Mouse (Mus musculus) kidney, postnatal 36 days (tissue): Measurements from ENCODE around the gene 2700049A03Rik.
"Not testable (repeated sequence)": the region's sequence is repeated elsewhere in the genome, so short reads cannot be mapped to it uniquely, and the experiment has no call there.

ENCODE experiments used
- DNase-seq, 2 experiments: peaks; one replicate each; pipeline ENCODE4 v3.0.0; 2021 to 2022; ENCODE audit warnings: mixed read lengths in 2 of 2

The 2700049A03Rik gene

DNA sequence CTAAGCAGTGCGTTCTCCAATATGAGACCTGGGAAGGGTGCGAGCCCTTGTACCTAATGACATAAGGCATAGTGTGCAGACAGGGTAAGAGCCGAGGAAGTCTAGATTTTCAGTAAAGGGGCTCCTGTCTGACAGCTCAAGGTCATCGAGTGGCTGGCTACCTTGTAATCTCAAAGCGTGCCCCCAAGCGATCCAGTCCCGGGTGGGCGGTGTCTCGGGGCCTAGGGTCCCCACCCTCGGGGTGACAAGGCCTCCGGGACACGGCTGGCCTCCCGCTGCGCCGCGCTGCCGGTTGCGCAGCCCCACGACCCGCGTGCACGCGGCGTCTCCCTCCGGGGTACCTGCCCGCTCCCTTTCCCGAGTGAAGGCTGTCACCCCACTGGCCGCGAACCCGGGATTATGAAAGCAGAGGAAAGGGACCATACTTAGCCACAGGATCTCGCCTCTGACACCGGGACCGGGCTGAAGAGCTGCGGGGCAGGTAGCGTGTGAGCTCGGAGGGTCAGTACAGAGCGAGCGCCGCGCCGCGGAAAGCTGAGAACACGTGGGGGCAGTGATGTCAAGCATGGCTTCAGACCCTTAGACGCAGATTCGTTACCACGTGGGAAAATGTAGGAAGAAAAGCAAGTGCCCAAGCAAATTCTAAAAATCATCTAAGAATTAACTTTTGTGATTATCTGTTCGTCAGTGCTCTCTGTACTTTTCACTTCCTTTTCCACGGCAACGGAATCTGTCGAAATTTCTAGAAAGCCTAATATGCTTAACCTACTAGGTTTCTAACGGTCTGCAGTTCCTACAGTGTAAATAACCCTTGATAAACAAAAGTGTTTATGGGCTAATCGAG is at the start of gene 2700049A03Rik, which contains the start of gene Timm9:
2700049A03Rik (plus strand) TSS at position 719 of the 844 bp plus-strand sequence.
Timm9 (minus strand) TSS at position 555 of the 844 bp plus-strand sequence.
- peak; percentile 76 to 85 for DNase-seq

DNA sequence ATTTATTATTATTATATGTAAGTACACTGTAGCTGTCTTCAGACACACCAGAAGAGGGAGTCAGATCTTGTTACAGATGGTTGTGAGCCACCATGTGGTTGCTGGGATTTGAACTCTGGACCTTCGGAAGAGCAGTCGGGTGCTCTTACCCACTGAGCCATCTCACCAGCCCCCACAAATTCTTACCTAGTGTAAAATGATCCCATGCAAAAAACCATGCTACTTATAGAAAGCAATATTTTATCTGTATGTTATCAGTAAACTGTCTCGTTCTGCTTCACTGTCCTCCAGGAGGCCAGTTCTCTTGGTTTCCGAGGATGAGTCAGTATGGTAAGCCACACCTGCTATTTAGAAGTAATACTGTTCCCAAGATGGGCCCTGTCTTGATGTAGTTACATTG is 32.4 kb upstream of the 2700049A03Rik start:
- not testable (repeated sequence) for DNase-seq

DNA sequence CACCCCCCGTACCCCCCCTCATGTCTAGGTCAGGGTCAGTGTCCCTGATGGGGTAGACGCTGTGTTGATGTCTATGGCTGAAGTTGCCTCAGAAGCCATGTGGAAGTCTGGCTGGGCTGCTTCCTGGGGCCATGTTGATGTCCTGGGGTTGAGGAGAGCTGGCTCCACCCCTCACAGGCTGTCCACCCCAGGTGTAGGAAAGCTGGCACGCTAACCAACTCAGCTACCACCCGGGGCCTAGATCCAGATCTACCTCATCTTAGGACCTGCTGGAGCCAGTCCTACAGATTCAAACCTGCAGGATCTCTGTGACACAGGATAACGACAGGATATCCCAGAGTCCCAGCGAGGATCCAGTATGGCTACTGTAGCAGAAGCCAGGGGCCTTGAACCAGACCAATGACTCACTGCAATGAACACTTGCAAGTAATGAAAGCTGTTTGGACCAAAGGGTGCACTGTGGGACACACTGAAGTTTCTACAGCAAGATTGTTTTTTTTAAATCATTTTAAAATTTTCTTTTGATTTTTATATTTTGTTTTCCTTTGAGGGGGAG is 29.4 kb upstream of the 2700049A03Rik start:
- no peak for DNase-seq

DNA sequence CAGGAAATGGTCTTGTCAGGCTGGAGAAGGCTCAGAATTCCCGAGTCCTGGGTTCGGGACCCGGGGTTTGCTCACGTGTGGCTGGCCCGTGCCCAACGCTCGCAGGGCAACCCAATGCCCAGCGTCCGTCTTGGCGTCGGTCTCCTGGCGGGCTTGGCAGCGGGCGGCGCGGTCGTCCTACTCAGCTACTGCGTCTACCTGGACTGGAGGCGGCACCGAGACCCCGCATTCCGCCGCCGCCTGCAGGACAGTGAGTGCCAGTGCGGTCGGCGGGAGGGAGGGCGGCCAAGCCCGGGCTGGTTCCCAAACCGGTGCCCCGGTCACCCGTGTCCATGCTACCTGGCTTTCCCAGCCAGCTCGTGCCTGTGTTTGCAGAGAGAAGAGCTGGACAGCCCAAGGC is 25.3 kb upstream of the 2700049A03Rik start, which contains the start of gene Tomm20l:
Tomm20l (plus strand) TSS at position 98 of the 400 bp plus-strand sequence.
- DNase-seq = peak; percentile 82 to 87

DNA sequence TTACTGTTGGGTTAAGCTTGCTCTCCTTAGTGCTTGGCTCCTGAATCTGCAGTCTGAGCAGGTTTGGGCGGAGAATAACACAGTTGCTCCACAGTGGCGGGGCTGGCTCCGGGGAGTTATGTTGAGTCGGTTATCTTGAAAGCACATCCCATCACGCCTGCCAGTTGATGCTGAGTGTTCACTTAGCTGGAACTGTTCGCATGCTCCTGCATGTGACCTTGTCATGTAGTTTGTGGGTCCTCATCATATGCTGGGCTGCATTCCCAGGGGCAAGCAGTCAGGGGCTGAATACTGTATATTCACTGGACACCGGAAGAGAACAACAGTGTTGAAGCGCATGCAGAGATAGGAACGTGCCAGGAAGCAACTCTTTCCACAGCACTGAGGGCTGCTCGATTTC is 23.6 kb upstream of the 2700049A03Rik start:
- DNase-seq = no peak

DNA sequence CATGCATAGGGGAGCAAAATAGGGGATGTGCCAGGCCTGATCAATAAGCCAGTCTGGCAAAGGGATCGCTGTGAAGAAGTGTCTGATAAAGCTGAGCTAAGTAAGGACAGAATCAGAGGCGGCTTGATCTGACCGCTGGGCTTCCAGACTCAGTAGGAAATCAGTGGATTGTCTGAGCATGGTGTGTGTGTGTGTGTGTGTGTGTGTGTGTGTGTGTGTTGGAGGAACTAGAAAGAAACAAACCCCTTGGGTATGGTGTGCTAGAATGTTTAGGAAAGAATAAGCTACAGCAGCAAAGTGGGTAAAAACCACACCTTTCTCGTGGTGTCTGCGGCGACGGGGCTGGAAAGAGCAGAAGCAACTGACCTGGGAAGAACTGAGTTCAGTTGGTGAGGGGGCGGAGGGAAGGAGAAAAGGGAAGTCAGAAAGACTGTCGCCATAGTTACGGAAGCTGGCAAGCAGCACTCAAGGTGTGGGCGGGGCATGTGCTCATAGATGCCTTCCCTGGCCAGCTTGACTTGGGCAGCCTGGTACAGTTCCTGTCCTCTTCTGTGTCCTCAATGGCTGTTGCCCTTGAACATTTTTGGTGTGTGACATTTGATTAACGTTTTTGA is 22.9 kb upstream of the 2700049A03Rik start:
- peak; percentile 72 to 81 for DNase-seq

DNA sequence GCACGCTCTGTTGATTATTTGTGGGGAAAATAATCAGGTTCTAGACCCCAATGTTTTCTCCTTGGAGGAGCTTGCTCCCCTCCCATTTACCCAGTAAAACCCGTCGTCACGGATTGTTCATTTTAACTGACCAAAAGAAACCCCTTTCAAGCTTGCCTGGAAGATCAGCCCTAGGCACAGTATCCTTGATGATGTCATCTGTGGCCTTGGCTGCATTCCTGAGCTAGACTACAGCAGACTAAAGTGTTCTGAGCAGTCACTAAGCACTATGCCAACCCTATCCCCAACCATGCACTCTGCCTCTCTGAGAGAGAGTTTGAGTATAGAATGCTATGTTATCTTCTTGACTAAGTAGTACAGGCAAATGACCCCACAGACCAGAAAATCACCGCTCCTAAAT is 20.2 kb upstream of the 2700049A03Rik start:
- DNase-seq = no peak

DNA sequence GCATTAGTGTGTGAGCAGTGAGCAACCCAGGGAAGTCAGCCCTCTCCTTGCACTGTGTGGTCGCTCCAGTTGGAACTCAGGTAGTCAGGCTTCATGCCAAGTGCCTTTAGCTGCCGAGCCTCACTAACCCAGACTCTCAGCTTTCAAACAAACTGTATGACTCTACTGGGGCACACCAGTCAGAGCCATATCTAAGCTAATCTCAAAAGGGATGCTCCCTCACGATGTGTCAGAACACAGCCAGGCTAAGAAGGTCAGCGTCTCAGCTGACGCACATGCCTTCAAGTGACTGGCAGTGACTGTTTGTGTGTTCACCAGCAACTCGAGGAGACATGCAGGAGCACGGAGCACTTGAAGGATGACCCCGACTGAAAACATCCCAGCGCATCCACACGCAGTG is 13.9 kb upstream of the 2700049A03Rik start:
- no peak for DNase-seq

DNA sequence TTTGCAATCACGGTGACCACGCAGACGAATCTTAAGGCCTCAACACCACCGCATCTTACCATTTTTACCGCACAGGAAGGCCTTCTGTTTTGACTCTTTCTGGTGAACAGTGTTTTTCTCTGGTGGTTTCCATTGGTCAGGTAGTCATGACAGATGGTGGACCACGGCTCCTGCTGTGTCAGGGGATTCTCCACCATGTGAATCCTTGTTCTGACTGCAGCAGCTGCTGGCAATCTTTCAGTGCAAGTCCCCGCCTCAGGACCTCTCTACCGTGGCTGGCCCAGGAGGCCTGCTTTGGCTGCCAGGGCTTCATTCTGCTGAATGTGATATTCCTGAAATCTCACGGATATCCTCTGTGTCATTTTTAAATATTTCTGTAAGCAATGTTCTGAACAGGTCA is 13.4 kb upstream of the 2700049A03Rik start:
- no peak for DNase-seq

DNA sequence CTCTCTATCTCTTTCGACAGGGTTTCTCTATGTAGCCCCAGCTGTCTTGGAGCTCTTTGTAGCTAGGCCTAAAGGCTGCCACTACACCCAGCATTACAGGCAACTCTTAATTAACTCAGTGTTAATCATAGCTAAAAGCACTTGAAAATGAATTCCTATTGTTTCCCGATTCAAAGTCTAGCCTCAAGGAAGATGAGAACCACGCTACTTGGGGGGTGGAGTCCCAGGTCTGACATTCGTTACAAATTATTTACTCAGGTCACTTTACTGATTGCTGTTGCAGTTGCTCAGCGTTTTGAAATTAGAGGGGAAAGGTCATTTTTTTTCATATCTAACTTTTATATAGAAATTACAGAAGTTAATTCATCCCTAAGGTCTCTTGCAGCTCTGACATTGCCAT is 1.1 kb upstream of the 2700049A03Rik start:
- DNase-seq = peak; percentile 26 to 48

DNA sequence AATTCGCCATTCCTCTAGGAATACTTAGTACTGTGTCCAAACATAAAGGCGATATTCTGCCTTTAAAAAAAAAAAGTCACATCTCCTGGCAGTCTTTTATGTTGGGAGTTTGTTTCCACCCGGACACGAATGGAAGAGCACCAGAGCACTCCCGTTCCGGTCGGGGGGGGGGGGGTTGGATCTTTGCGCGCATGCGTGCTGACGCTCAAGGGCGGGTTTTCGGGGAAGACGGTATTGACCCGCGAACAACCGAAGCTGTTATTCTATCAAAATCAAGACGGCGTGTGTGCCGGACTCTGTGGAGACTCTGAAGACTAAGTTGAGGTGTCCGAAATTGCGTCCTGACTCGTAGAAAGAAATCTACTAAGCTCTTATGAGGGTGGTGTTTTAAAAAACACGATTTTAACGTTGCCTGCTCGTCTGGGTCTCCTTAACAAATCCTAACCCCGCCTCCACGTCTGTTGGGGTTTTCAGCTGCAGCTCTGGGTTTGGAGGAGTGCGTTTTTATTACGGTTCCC is 385 bp downstream of the 2700049A03Rik start:
- DNase-seq = peak; percentile 82 to 91

DNA sequence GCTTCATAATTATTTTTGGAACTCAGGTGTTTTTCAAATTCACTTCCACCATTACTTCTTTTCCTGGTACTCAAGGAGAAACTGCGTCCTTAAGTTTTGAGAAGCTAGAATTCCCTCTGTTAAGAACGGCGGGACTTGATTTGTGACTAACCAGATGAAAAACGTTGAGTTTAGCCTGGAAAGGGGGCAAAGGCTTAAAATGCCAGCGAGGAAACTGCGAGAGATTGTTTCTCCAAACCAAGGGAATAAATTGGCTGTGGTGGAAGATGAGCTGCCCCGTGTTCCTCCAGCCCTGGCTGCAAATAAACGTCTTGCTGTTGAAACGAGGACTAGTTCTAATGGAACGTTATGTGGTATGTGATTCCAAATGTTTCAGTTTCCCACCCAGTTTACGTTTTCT is 1.0 kb downstream of the 2700049A03Rik start:
- DNase-seq = no peak

DNA sequence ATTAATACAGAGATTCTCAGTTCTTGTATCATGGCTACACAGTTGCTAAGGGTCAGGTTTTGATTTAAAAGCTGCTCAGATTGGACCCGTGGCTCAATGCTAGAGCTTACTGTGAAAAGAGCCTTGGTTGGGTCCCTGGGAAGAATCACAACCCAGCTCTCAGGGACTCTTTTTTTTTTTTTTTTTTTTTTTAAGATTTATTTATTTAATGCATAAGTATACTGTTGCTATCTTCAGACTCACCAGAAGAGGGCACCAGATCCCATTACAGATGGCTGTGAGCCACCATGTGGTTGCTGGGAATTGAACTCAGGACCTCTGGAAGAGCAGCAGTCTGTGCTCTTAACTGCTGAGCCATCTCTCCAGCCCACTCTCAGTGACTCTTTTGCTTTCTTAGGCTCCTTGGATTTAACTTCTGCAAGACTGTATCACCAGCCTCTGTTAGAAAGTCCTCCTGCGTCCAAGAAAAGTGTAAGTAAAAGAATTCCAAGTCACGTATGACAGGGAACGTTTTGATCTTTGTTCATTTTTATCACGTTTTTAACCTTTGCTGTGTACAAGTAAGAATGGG is 2.7 kb downstream of the 2700049A03Rik start:
- DNase-seq = peak; percentile 8 to 11

DNA sequence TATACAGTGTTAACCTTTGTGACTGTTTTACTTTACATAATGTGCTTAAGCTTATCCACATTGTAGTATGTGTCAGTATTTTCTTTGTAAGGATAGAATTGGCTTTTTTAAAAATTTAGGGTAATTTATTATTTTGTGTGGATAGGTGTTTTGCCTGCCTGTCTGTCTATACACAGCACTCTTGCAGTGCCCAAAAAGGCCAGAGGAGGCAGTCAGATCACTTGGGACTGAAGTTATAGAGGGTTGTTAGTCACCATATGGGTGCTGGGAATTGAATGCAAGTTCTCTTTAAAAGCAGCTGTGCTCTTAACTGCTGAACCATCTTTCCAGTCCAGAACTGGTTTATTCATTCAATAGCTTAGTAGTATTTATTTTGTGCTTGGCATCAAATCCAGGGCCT is 4.5 kb downstream of the 2700049A03Rik start:
- no peak for DNase-seq

DNA sequence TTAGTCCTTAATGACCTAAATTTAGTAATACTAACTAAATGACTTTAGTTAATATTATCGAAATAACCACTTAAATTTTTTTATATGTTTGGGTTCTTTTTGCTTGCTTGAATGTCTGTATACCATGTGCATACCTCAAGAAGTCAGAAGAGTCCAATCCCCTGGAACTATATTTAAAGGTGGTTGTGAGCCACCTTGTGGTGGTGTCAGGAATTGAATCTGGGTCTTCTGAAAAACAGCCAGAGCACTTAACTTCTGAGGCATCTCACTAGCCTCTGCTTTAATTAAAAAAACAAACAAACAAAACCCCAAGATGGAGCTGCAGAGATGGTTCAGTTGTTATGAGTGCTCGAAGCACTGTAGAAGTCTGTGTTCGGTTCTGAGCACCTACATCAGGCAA is 11.0 kb downstream of the 2700049A03Rik start:
- DNase-seq = peak; percentile 33 to 79

DNA sequence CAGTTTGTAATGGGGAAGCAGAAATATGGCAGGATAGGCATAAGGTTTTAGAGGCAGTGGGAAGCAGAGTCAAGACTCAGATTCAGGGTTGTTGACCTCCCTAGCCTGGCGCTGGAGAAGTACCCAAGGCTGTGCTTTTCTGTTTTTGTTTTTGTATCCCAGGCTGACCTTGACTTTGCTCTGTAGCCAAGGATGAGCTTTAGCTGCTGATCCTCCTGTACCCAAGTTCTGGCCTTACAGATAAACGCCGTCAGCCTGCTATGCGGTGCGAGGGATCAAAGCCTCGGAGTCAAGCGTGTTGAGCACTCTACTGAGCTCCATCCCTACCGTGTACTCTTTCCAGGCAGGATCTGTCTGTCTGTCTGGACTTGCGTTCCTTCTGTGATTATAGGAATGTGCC is 12.2 kb downstream of the 2700049A03Rik start:
- DNase-seq = no peak

DNA sequence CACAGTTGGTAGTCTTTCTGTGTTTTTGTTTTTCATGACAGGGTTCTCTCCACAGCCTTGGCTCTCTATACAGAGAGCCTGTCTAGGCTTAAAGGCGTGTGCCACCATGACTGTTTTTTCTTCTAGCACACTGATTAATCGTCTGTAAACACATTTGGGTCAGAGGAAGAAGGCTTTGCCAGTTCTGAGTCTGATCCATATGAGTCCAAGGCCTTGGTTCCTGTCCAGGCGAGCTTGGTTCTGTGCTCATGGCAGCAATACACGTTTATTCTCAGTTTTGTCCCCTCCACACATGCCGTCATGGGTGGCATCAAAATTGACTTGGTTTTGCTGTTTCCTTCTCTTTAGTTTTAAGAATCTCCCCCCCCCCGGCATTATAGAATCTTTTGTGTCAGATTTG is 12.8 kb downstream of the 2700049A03Rik start:
- no peak for DNase-seq

DNA sequence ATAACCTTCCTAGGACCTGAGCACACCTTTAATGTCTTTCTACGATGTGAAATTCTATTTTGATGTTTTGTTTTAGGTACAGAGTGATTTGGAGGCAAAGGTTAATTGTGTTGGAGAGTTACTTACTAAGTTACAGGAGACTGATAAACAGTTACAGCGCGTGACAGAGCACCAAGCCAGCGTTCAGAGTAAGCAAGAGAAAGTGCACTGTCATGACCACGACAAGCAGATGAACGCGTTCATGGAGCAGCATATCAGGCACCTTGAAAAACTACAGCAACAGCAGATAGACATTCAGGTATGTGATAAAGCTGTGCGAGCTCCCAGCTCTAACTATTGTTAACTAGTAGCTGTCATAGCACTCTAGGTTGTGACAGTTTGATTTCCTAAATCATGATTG is 13.5 kb downstream of the 2700049A03Rik start:
- DNase-seq = no peak

DNA sequence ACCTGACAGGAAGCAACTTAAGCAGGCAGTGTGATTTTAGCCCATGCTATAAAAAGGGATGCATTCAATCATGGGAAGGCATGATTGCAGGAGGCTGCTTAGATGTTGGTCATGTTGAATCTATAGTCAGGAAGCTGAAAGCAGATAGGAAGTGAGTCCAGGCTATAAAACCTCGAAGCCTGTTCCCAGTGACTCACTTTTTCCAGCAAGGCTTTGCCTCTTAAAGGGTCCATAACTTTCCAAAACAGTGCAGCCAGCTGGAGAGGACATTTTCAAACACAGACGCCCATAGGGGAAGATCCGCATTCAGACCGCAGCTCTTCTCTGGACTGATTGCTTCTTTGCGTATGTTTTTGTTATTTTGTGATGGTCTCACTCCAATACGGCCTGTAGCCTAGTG is 18.3 kb downstream of the 2700049A03Rik start:
- DNase-seq = no peak

DNA sequence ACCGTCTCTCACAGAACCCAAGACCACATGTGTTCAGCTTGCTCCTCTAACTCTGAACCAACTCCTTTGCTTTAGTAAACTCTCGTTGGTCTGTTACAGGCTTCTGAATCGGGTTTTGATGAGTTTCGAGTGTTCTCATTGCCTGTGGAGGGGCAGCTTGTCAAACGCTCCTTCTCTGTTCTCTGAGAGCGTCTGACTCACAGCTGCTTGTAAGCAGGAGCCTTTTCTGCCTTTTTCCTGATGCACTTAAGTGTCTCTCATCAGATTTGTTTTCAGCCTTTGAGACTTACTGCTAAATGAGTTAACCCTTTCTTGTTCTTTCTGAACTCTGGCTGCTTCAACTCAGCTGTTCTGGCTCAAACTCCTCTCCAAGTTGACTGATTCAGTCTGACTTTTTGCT is 21.3 kb downstream of the 2700049A03Rik start:
- DNase-seq = no peak

DNA sequence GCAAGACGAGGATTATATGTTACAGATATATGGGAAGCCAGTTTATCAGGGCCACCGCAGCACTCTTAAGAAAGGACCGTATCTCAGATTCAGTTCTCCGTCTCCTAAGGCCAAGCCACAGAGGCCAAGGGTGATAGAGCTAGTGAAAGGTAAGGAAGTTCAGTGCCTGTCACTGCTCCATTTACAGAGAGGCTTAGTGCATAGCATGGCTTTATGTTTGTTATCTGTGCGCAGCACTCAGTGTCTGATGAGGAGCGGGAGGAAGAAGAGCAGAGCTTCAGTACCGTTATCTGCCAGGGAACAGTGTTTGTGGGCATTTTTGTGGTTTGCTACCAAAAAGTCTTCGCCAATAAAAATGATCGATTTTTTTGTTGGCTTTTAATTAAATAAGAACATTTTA is 27.8 kb downstream of the 2700049A03Rik start:
- DNase-seq = no peak

DNA sequence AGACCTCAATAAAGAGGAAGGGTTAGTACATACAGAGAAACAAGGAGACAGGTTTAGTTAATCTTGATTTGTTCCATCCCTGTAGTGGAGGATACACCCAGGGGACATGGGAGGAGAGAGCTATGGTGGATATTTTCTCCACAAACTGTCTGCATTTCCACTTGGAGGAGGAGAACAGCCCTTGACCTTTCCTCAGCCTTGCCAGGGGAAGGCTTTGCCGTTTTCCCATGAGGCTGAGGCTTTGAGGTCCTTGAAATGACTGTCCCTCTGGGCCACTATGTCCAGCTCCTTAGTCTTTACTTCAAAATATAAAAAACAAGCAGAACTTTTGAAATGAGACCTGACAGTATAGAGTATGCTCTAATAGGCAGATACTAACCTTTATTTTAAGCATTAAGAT is 33.3 kb downstream of the 2700049A03Rik start:
- no peak for DNase-seq

DNA sequence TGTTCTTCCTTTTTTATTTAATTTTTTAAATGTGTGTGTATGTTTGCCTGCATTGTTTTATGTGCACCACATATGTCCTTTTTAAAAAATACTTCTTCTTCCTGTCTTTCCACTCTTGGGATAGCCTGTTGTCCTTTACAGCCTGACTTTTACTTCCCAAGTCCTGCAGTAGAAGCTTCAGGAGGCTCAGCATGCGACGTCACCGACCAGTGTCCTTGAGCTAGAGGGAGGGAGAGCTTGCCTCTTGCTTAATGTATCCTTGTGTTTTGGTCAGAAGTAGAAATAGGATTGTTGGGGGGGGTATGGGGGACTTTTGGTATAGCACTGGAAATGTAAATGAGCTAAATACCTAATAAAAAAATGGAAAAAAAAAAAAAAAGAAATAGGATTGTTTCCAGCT is 47.1 kb downstream of the 2700049A03Rik start:
- no peak for DNase-seq
